Mouse (Mus musculus): Measurements from ENCODE around the gene Gramd1a.

DNA sequence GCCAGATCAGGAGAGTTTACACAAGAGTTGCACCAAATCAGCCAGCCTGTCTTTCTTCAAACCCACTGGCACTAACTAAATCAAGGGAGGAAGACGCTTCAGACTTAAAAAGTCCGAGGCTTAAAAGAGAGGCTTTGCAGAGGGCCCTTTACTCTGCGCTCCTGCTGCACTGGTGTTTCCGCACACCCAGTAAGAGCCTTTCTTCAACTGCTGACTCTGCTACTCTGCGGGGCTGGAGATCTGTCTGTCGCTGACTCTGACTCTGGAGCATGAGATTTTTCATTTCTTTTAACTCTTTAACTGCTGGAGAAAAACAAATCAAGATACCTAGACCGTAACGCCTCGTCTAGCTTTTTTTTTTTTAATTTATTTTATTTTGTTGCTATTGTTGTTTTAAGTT is 71.6 kb downstream of the Gramd1a start:
- TF ChIP-seq CTCF (IDR thresholded peaks at IDR 0.05; ENCODE audit: low read depth, low read length): no peak
- no peak for TF ChIP-seq POLR2A (IDR thresholded peaks at IDR 0.05; ENCODE audit: extremely low read depth, insufficient read depth, low read length)
